Mouse (Mus musculus): ENCODE data around the gene Emp1.

Gene Emp1

DNA sequence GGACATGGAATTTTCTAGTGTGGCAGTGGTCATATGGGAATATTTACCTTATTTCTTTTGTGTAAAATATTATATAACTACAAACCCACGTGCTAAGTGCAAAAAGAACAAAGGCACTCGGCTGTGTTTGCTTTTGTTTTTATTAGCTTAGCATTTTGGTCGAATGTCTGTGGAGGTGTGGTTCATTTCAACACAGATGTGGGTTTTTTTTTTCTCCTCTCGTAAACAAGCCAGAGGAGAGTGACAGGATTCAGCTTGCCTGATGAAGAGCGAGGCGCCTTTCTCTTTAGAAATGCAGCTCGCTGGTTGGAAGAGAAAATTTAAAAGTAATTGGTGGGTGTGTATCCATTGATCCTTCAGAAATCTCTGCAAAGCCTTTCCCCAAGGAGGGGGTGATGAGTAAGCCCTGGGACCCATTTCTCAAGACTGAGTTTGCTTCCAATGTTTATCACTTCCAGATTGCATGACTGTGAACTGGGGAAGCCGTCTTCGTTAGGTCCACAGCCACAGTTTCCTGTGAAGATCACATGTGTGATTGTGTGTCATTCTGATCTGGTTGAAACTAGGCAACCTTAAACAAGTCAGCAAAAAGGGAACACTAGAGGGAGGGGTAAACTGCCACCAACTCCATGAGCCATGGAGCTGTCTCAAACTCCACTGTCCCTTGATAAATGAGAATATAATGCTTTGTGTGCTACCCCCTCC, 1.8 kb downstream of the Emp1 start:
- DNase-seq: peak; percentile 71

DNA sequence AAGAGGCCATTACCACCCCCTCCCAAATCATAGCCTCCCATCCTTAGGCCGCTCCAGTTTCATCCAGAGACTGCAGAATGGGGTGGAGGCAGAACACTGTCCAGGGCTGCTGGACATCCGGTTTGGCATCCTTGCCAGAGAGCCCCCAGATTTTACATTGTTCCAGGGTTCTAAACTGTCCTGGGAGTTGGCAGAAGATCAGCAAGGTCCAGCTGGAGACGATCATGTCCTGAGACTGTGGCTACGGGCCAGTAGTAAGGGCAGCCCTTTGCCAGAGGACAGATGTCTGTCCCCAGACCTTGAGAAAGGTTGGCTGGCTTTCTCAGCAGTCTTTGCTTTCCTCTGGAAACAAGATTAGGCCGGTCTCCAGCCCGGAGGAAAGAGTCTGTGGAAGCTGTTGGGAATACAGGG, 2.6 kb downstream of the Emp1 start:
- peak; percentile 91 for DNase-seq

DNA sequence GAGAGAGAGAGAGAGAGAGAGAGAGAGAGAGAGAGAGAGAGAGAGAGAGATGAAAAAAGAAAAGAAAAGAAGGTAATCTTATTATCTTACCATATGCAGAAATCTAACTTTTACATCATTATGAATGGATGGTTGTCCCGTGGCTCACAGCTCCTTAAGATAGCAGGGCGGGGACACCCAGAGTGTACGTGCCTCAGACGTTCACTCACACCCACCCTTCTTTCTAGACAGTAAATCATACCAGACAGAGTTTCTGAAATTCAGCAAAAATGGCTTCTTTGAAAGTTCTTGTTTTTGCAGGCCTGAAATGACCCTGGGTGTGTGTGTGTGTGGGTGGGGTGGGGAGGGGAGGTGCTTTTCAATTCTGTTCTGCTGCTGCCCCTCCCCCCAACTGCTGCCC, 3.3 kb downstream of the Emp1 start:
- DNase-seq: no peak

DNA sequence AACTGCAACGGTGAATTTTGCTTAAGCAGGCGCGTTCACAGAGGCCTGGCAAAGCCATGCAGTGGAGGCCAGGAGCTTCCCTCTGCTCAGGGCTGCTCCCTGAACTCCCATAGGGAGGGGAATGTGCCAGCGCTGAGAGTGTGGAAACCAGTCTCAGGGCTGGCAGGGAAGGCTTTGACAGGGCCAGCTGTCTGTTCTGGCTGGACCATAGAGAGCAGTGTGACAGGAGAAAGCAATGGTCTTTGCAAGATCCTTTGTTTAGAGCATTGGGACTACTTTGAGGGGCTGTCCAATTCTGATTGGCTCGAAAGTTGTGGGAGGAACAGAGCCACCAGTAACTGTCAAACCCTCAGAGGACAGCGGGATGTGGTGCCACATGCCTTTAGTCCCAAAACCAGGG, 5.9 kb downstream of the Emp1 start:
- no peak for DNase-seq

DNA sequence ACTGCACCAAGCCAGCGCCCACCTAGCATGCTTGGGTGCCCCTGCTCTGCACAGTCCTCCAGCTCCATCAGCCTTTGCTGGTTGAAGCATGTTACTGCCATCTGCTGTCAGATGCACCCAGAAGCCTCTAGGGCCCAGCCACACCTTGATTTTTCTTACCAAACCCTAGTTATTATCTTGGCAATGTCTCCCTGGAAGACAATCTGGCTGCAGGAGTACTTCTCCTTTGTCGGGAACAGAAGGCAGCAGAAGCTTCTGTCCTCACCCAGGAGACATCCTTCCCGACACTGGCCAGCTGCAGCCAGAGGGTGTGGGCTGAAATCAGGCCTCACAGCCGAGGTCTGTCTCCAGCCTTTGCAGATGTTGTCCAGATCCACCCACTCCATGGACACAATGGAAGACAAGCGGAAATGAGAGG, 7.2 kb downstream of the Emp1 start:
- peak; percentile 62 for DNase-seq

DNA sequence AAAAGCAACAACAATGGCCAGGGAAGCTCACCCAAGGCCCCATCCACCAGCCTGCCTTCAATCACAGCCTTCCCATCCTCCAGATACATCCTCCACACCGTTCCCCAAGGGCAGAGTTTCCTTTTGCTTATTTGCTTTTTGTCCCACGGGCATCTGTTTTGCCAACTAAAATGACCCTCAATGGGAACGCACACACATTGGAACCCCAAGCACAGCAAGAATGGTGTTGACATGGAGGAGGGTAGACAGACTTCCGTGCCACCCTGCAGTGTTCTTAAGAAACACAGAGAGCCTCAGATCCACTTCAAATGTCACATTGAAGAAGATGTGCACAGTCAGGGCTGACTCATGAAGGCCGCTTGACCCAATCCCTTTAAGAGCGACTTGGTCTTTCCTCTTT, 8.6 kb downstream of the Emp1 start:
- DNase-seq: no peak

DNA sequence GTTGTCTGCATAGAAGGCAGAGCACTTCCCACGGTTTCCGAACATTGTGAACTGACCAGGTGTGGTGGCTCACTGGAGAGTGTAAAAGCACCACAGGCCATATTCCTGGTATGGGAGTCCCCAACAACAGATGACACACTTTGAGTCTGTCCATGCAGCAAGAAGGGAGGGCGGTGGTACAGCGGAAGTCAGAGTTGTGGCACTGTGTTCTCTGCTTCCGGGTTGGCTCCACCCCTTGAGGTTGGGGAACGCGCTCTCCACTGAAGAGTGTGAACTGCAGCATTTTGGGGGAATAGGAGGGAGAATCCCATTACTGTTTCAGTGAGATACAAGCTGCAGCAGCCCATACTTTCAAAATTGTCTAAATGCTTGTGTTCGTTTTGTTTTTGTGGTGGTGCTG, 11.0 kb downstream of the Emp1 start:
- DNase-seq: no peak

DNA sequence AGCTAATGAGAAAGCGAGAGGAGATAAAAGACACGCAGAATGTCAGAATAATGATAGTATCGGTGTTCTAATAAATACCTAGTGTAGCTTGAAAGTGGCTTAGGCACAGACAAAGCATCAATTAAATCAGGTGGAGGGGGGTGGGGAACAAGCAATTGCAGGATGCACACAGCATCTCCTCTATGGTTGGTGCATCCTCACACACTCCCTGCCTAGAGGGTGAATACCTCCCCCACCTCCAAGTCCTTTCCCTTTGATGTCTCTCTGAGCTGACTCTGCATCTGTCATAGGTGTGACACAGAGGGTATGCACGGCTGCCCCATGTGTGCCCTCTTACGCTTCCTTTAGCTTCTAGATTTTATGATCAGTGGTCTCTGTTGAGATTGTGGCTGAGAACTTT, 13.5 kb downstream of the Emp1 start:
- no peak for DNase-seq

DNA sequence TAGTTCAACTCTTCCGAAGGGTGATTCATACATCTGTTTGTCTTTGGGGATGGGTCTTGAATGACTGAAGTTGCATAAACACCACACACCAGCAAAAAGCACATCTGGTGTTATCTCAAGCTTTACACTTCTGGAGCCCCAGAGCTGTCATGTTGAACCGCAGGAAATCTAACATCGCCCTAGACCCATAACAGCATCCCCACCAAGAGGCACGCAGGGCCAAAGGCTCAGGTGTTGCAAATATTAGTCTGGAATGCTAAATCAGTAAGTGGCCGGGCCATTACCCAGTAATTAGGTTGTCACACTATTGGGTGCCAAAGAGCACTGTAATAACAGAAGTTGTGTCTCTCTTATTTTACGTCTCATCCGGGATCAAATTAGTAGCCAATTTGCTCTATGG, 13.9 kb downstream of the Emp1 start:
- no peak for DNase-seq

DNA sequence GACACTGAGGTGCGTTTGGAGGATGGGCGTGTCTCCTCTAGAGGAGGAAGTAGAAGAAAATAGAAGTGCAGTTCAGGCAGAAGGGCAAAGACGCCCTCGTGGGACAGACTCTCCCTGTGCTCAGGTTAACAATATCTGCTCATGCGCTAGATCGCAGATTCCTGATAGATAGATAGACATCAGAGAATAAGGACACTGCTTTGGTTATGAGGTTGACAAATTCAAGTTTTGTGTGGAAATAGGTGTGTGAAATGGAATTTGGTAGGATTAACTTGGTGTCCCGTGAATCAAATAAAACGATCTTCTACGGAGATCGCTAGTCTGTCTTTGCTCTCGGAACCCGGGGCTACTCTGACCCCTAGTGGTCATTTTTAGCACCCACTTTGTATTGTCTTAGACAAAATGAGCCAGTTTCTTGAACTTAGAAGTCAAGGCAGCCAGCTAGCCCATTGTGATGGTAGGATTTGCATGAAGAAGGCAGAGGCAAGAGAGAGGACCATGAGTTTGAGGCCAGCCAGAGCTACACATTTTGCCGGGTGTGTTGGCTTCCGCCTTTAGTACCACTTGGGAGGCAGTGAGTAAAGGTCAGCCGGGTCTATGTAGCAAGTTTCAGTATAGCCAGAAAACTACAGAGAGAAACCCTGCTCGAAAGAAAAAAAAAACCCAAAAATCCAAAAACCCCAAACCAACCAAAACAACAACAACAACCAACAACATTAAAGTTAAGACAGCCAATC, 15.4 kb downstream of the Emp1 start:
- peak; percentile 88 for DNase-seq

DNA sequence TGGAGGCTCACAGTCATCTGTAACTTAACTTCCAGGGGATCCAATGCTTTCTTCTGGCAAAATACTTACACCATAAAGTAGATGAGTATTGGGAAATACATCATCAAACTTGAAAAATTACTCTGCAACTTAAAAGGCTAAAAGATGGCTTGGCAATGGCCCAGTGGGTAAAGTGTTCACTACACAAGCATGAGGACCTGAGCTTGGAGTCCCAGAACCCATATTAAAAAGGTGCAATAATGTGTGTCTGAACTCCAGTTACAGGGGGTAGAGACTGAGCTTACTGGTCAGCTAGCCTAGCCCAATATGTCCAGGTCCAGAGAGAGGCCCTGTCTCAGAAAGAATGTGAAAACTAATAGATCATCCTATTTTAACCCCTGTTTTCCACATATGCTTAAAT, 21.6 kb downstream of the Emp1 start:
- no peak for DNase-seq

DNA sequence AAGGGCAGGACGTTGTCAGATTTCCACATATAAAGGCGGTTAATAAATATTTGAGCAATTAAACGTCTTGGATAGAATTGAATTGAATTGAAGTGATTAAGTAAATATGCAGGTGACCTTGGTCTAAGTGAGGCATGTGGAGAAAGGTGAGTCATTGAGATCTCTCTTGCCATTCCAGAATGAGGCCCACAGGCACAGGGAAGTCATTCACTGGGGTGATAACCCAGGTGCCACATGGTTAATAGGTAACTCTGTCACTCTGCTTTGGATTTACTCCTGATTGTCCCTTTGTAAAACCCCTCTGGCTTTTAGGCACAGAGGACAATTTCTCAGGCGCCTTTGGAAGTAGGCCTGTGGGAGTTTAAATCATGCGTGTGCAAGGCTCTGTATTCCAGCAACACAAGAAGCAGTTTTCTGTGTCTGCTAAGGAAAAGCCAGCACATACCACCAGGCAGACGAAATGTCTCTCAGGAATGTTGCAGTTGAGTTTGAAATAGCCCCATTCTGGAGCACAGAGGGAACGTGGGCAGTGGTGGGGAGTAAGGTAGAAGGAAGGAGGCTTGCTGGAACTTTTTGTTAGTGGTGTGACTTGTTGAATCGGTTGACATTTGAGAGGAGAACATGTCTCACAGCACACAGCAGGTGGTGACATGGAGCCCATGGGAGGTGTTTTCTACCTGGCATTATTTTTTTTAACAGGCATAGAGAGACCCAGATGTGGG, 23.6 kb downstream of the Emp1 start:
- DNase-seq: peak; percentile 38

DNA sequence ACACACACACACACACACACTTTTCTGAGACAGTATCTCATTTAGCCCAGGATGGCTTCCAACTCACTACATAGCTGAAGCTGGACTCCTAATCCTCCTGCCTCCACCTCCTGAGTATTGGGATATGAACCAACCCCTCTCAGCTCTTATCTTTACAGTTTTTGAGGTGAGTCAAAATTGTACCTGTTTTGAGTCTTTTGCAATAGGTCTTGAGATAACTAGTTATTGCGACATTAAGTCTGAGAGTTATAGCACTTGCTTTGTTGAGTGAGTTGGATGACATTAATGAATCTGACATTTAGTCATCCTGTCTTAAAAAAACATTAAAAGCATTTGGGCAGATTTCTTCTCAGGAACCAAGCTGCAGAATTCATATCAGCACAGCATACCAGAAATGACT, 25.3 kb downstream of the Emp1 start:
- DNase-seq: no peak

DNA sequence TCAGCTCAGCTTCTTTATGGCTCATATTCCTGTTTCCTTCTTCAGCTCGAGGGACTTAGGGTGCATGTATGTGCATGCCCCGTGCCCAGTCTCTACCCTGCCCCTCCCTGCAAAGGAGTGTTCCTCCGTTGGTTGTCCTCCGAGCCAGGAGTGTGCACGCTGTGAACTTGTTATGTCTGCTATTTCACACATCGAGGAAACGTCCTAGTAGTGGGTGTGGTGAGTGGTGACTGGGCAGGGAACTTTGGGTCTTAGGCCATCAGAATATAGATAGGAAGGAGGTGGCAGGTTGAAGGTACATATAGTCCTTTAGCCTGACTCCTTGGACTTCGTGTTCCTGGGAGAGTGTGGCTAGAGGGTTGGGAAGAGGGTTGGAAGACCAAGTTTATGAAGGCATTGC, 26.4 kb downstream of the Emp1 start:
- DNase-seq: no peak

DNA sequence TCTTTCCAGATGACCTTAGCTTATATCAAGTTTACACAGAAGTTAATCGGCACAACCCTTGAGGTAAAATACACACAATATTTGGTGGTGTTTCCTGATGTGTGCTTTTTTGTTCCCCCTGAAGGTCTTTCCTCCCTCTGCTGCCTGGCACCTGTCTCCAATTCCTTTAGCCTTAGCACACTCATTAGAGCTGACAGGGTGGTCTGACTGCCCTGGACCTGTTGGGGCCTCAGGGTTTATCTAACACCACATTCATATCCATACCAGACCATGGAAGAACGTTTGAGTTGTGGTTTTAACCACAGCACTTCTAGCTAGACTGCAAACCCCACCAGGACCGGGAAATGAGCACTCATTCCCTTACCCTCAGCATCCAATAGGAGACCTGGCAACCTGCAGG, 28.1 kb downstream of the Emp1 start:
- DNase-seq: no peak

DNA sequence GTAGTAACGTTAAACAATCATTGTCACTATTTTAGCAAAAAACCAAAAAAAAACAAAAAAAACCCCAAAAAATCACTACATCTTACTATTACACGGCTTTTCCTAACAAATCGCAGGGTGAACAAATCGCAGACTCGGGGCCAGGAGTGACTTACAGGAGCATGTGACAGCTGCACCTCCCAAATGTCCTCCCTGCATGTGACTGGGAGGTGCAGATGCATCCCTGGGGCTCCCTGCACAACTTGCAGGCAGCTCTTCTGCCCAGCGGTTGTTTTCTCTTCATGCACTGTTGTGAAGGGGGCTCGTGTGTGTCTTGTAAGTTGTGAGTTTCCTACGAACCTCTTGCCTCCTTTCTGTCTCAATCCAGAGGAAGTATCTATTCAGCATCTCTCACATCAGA, 33.0 kb downstream of the Emp1 start:
- no peak for DNase-seq

DNA sequence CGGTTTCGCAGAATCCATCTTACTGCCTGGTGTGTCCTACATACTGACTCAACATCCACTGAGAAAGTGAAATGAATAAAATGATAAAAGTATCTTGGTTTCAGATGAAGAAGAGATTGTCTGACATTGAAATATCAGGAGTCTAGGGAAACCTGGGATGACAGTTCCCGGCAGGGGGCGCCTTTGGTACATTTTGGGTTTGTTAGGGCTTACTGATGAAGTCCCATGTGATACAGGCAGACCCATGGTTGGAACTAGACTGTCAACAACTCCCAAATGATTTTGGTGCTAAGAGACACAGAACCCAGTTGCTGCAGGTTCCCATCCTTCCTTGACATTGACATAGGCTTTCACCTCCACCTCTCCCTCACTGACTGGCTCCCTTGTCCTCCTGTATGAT, 34.7 kb downstream of the Emp1 start:
- DNase-seq: no peak

DNA sequence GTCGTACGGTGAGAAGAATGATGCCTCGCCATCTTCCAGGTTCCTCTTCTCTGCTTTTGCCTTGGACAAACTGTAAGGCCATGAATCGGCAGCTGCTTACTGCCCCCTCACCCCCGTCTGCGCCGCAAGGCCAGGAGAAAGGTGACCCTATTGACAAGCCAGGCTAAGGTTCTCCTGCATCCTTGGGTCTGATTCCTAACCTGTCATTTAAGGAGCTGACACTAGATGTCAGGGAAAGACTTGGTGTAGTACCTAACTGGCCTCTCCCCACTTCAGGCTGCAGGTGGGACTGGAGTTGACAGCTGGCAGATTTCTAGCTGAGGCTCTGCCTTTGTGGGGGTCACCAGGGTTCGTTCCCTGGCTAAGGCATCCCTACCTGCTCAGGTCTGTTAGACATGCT, 35.4 kb downstream of the Emp1 start:
- no peak for DNase-seq

DNA sequence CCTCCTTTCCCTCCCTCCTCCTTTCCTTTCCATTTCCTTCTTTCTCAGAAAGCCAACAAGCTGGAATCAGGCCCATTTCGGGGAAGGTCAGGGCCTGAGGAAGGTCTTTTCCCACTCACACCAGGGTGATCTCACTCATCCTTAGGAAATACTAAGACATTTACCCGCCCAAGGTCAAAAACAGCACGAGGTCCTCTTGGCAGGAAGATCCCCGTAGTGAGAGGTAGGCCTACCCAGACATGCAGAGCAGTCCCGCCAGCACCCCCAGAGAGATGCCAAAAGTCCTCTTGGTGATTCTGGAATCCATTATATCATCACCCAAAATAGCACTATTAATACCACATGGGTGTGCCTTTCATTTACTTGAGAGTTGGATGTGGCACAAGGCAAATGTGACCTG, 36.5 kb downstream of the Emp1 start:
- DNase-seq: no peak

DNA sequence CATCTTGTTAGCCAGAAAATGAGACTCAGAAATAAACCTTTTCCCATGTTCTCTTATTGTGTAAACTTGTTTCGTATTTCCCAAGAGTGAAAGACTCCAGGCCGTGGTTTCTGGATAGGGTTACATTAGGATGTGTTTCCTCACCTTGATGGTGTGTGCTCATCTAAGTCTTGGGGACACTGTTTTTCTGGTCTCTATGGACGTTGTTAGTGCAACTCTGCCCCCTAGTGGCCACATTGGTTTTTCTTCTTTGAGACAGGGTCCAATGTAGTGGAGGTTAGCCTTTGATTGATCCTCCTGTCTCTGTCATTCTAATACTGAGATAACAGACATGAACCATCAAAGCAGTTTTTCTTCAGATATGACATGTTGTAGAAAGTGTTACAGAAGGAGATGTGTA, 38.0 kb downstream of the Emp1 start:
- DNase-seq: peak; percentile 90

DNA sequence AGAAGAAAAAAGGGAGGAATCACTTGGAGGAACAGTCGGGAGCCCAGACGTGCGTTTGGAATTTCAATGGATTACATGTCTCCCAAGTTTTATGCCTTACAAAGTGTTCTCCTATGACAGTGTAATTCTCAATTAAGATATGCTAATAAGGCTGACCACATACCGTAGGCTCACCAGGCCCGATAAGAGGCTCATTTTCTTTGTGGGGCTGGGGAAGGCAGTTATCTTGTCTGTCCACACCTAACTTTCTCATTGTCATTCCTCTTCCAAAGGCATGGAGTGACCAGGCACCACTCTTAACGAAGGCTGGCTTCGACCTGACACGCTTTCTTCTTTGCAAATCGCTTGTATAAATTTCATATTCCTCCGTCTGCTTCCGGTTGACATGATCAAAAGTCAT, 42.7 kb downstream of the Emp1 start:
- DNase-seq: no peak

DNA sequence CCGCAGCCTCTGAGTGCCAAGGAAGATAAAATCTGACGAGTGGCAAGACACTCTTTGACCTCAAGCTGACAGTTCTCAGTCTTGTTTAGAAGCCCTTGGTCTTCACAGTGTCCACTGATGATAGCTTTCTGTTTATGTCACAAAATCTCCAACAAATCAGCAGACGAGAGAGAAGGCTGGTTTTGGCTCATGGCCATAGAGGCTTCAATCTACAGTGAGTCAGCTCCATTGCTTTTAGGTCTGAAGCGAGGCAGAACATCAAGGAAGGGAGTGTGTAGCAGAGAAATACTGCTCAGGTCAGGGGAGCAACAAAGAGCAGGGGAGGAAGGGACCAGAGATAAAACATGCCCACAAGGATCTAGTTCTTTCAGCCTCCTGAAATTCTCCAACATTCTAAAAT, 45.0 kb downstream of the Emp1 start:
- DNase-seq: no peak

DNA sequence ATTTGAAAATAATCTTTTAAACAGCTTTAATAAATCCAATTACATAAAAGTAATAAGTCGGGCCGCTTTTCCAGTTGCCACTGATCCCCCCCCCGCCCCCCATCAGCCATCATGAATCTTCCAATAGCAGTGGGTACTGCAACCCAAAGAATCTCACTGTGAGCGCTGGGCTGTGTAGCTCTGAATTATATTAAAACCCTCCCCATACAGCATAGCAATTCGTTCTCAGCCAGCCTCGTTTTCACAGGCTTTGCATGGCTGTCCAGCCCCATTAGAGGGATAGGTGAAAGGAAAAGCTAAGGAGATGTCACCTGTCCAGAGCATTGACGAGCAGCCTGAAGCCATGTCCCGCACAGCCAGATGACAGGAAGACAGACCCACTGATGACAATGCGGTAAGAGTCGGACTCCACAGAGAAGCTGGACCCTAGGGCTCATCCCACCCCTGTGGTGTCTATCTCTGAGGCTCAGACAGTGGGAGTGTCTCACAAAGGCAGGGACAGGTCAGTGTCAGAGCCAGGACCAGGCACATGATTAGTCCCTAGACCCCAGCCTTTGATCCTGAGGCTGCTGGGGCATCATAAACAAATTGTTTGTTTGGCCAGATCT, 49.5 kb downstream of the Emp1 start:
- no peak for DNase-seq

DNA sequence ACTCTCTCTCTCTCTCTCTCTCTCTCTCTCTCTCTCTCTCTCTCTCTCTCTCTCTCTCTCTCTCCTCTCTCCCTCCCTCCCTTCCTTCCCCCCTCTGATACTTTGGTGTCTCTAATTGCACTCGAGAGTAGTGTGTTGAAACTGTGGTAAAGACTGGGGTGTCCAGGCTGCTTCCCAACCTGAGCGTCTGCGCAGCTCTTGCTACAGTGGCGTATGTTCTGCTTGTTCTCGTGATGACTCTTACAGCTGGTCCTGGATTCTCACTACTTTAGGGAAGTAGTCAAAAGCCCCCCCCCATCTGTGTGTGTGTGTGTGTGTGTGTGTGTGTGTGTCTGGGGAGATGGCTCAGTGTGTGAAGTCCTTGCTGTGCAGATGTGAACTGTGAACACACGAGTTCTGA, 50.3 kb downstream of the Emp1 start:
- DNase-seq: no peak

All from lung, postnatal 36 days (tissue).